Mouse (Mus musculus) embryonic fibroblast, embryonic 13.5 days (primary cell): ENCODE data around the gene Kif4. TPM values are rescaled to one million over a fixed set of nuclear protein-coding genes. Genes with fewer than 3 reads are reported as not detected.
A peak's percentile ranks its signal among the peaks of the same experiment; 100 is the strongest.

ENCODE experiments used
- H3K27ac ChIP-seq: 2 replicates; pipeline ENCODE4 v1.5.1; 2012; ENCODE audit warnings: low read length, control low read depth, inconsistent platforms; ENCODE audit not compliant: insufficient read depth
- H3K4me1 ChIP-seq: 2 replicates; pipeline ENCODE4 v1.6.1; 2011; ENCODE audit warnings: low read length; ENCODE audit not compliant: control insufficient read depth, insufficient read depth
- H3K4me3 ChIP-seq: 2 replicates; pipeline ENCODE4 v1.5.1; 2011; ENCODE audit warnings: mild to moderate bottlenecking, control low read depth, low read length; ENCODE audit not compliant: insufficient read depth
- CTCF ChIP-seq: IDR thresholded peaks from 2 replicates; pipeline ENCODE4 v1.5.1; 2011; ENCODE audit warnings: mild to moderate bottlenecking, control low read depth, low read length, moderate library complexity, borderline replicate concordance; ENCODE audit not compliant: insufficient read depth
- POLR2A ChIP-seq: IDR thresholded peaks from 2 replicates; pipeline ENCODE4 v1.6.1; 2011; ENCODE audit warnings: low read depth, mild to moderate bottlenecking, control low read depth, low read length, moderate library complexity
- polyA plus RNA-seq: library from polyadenylated mRNA; stranded (reverse); fragments of >200 nt; gene quantifications from 2 replicates; pipeline ENCODE4 v1.2.4, GENCODE M21; 2011; ENCODE audit warnings: low read depth; ENCODE audit not compliant: missing spikeins, insufficient read length

The Kif4 gene
- polyA plus RNA-seq = 24.7 and 29.8 TPM in 2 replicates

- H3K4me1 ChIP-seq = no peaks in the 10 kb centered on the region
- peak within 1 kb of the TSS; percentile 69 for H3K27ac ChIP-seq
- TF ChIP-seq CTCF (no peak), POLR2A (no peak)
- H3K4me3 ChIP-seq = peak within 1 kb of the TSS; percentile 84
Measured at GRCm38 (mm10) chrX:100625546-100625801, at the start of gene Kif4. Kif4 (plus strand) TSS chrX:100625737.

DNA sequence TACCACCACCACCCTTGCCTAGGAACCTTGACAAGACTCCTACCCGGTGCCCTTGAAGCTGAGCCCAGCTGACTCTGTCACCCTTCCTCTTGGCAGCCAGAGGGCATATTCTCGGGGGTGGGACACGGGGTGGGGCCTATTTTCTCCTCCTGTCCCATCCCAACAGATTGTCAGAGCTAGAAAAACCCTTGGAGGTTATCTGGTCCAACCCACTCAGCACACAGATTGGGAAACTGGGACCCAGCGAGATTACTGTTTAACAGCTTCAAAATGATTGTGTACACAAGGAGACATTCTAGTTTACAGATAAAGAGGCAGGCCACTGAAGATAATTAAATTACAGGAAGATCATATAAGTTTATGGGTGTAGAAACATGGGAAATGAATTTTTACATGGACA, 30.7 kb upstream of the Kif4 start, which contains the start of gene P2ry4:
Gene P2ry4, minus strand, starts transcription at position 79 of the 400 bp plus-strand sequence.
- Histone ChIP-seq H3K27ac (no peak within 1 kb of the TSS), H3K4me3 (no peak within 1 kb of the TSS), H3K4me1 (no peaks in the 10 kb centered on the region)
- TF ChIP-seq CTCF = no peak
- no peak for TF ChIP-seq POLR2A

GRCm38 (mm10) chrX:100597439-100597838, 28.1 kb upstream of the Kif4 start:
- Histone ChIP-seq H3K27ac (no peak overlapping the region), H3K4me1 (no peaks in the 10 kb centered on the region), H3K4me3 (no peak overlapping the region)
- TF ChIP-seq POLR2A (no peak), CTCF (peak; percentile 31; the same call in 1 of the 2 replicates)

DNA sequence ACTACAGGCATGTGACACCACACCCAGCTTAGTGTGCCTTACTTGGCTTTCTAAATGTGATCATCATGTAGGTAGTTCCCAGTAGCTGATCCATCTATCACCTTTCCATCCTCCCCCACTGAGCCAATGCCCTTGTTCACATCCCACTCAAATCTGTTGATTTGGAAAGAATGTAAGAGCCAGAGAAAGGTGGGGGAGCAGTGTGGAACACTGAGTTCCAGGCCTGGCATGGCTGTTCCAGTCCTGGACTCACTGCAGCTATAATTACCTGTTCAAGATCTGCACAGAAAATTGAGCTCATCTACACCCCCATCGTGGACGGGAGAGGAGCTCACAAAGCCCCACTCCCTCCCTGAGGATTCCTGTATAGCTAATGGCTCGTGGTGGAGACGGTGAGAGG, 25.8 kb upstream of the Kif4 start:
- TF ChIP-seq POLR2A (no peak), CTCF (no peak)
- H3K4me3 ChIP-seq = no peak overlapping the region
- H3K27ac ChIP-seq = no peak overlapping the region
- no peaks in the 10 kb centered on the region for H3K4me1 ChIP-seq

GRCm38 (mm10) chrX:100605314-100605713, 20.2 kb upstream of the Kif4 start, which contains the start of gene Arr3:
Arr3 (plus strand) TSS chrX:100605497.
- TF ChIP-seq POLR2A = no peak
- TF ChIP-seq CTCF = no peak
- Histone ChIP-seq H3K4me3 (no peak within 1 kb of the TSS), H3K27ac (no peak within 1 kb of the TSS), H3K4me1 (no peaks in the 10 kb centered on the region)

DNA sequence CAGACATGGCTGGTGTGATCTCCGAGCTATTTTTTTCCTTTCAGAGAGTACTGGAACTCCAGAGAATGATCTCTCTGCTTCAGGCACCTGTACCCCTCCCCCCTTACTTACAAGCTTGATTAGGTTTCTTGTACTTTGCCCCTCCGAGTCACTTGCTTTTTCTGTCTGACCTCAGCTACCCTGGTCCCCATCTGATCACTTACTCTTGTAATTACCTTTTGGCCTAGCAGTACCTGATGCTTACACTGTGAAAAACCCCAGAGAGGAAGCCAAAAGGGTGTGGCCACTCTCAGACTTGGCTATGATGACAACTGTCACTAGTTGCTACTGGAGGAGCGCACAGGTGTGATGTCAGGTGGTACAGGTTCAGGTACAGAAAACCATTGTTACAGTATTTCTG, 7.0 kb upstream of the Kif4 start:
- H3K4me3 ChIP-seq = no peak overlapping the region
- TF ChIP-seq POLR2A (no peak), CTCF (no peak)
- H3K4me1 ChIP-seq = no peaks in the 10 kb centered on the region
- no peak overlapping the region for H3K27ac ChIP-seq

GRCm38 (mm10) chrX:100621366-100621765, 4.2 kb upstream of the Kif4 start:
- Histone ChIP-seq H3K27ac (no peak overlapping the region), H3K4me3 (no peak overlapping the region), H3K4me1 (no peaks in the 10 kb centered on the region)
- no peak for TF ChIP-seq POLR2A
- no peak for TF ChIP-seq CTCF

- Histone ChIP-seq H3K4me1 (no peaks in the 10 kb centered on the region), H3K4me3 (no peak overlapping the region), H3K27ac (no peak overlapping the region)
- TF ChIP-seq POLR2A (no peak), CTCF (no peak)
Measured at GRCm38 (mm10) chrX:100624242-100624641, 1.3 kb upstream of the Kif4 start.

- Histone ChIP-seq H3K27ac (peak overlapping the region; percentile 69; the same call in 1 of the 2 replicates), H3K4me3 (peak overlapping the region; percentile 83), H3K4me1 (no peaks in the 10 kb centered on the region)
- TF ChIP-seq POLR2A (no peak), CTCF (no peak)
Measured at GRCm38 (mm10) chrX:100625146-100625545, 391 bp upstream of the Kif4 start.

GRCm38 (mm10) chrX:100625802-100626793, 561 bp downstream of the Kif4 start, which contains the start of gene Pdzd11:
Pdzd11 (minus strand) TSS chrX:100626568.
- H3K4me1 ChIP-seq = no peaks in the 10 kb centered on the region
- peak; percentile 85 for TF ChIP-seq POLR2A
- TF ChIP-seq CTCF = no peak
- H3K4me3 ChIP-seq = peak within 1 kb of the TSS; percentile 84
- H3K27ac ChIP-seq = peak within 1 kb of the TSS; percentile 69
